Mouse (Mus musculus) layer of hippocampus, postnatal 36 days (tissue): ENCODE results near the gene Vwa3a. TPM values are rescaled to one million over a fixed set of nuclear protein-coding genes. Genes with fewer than 3 reads are reported as not detected.
"Not testable (repeated sequence)": the region's sequence is repeated elsewhere in the genome, so short reads cannot be mapped to it uniquely, and the experiment has no call there.

Experiments used
- DNase-seq, 2 experiments: peaks; one replicate each; pipeline ENCODE4 v3.0.0; 2022
- total RNA-seq, 2 experiments: library from RNA; stranded (reverse); gene quantifications; 2 replicates each; pipeline ENCODE4 v1.2.3; 2021

Gene Vwa3a
- total RNA-seq, result 10 to 100 TPM; 14.1 to 16.0 TPM

GRCm38 (mm10) chr7:120739018-120739417 lies at the start of gene Vwa3a:
Gene Vwa3a, plus strand, starts transcription at chr7:120739318.
- no peak for DNase-seq

GRCm38 (mm10) chr7:120690634-120691033 lies 48.5 kb upstream of the Vwa3a start:
- DNase-seq, result no peak

GRCm38 (mm10) chr7:120693831-120694375 lies 45.2 kb upstream of the Vwa3a start:
- no peak for DNase-seq

GRCm38 (mm10) chr7:120695196-120695595 lies 43.9 kb upstream of the Vwa3a start:
- DNase-seq, result no peak

GRCm38 (mm10) chr7:120695641-120696040 lies 43.5 kb upstream of the Vwa3a start:
- no peak for DNase-seq

- no peak for DNase-seq
These were observed 42.8 kb upstream of the Vwa3a start for GRCm38 (mm10) chr7:120696331-120696730.

- DNase-seq, result no peak
These were observed 39.5 kb upstream of the Vwa3a start for GRCm38 (mm10) chr7:120699586-120699985.

- DNase-seq, result no peak
These were observed 35.2 kb upstream of the Vwa3a start for GRCm38 (mm10) chr7:120703888-120704287.

GRCm38 (mm10) chr7:120712071-120712470 lies 27.0 kb upstream of the Vwa3a start:
- DNase-seq, result no peak

GRCm38 (mm10) chr7:120713225-120713624 lies 25.9 kb upstream of the Vwa3a start:
- DNase-seq, result no peak

GRCm38 (mm10) chr7:120713951-120714350 lies 25.2 kb upstream of the Vwa3a start:
- not testable (repeated sequence) for DNase-seq

- DNase-seq, result no peak
These were observed 21.9 kb upstream of the Vwa3a start for GRCm38 (mm10) chr7:120717261-120717660.

- DNase-seq, result no peak
These were observed 18.1 kb upstream of the Vwa3a start for GRCm38 (mm10) chr7:120721051-120721450.

GRCm38 (mm10) chr7:120721456-120721855 lies 17.7 kb upstream of the Vwa3a start:
- no peak for DNase-seq

- DNase-seq, result no peak
These were observed 17.1 kb upstream of the Vwa3a start for GRCm38 (mm10) chr7:120722063-120722462.

- peak; percentile 25 to 30 for DNase-seq
These were observed 16.3 kb upstream of the Vwa3a start for GRCm38 (mm10) chr7:120722839-120723278.

GRCm38 (mm10) chr7:120727581-120727980 lies 11.5 kb upstream of the Vwa3a start:
- DNase-seq, result no peak

GRCm38 (mm10) chr7:120729635-120730034 lies 9.5 kb upstream of the Vwa3a start:
- DNase-seq, result no peak

- no peak for DNase-seq
These were observed 6.2 kb upstream of the Vwa3a start for GRCm38 (mm10) chr7:120732906-120733305.

- DNase-seq, result peak; percentile 36 to 53
These were observed 512 bp downstream of the Vwa3a start for GRCm38 (mm10) chr7:120739558-120740101.

GRCm38 (mm10) chr7:120743366-120744351 lies 4.5 kb downstream of the Vwa3a start:
- no peak for DNase-seq

GRCm38 (mm10) chr7:120744606-120745005 lies 5.5 kb downstream of the Vwa3a start:
- no peak for DNase-seq

GRCm38 (mm10) chr7:120746029-120746428 lies 6.9 kb downstream of the Vwa3a start:
- DNase-seq, result no peak
